In the genomic region with DNA sequence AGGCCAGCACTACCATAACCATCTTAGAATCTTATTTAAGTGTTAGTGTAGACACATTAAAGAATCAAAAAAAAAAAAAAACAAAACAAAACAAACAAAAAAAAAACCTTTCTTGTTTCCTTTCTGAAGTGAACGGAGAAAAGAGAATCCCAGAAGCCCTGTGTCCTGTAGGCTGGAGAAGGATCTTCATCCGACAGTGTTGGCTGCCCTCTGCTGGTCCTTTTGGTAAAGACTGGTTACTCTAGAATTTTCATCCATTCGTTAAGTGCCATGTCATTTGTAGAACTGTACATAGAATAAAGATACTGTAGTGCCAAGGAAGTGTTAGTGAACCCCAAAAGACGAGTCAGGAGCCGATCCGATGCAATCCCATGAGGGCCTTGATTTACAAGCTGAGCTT, we compare ENCODE assay signal across 9 mouse cellular contexts. TPM values are rescaled to one million over a fixed set of nuclear protein-coding genes. Genes with fewer than 3 reads are reported as not detected.
DNase-seq lines count a peak whose midpoint lies in the region; ATAC-seq and TF ChIP-seq lines count a peak whose summit lies in the region.
"Had no signal": no experiment of that assay in that cellular context is flagged by ENCODE, and none has a peak within 500 bp of the region (broad histone marks: within the 10 kb centered on the region; RNA-seq: fewer than 3 reads in every experiment).

No protein-coding gene starts in this region.

- no peaks in the 10 kb centered on the region for H3K4me1 ChIP-seq in heart, embryonic 12.5 days (replicated peaks)
- no peaks in the 10 kb centered on the region for H3K4me1 ChIP-seq in stomach, postnatal 0 days (replicated peaks; ENCODE audit: control insufficient read depth, insufficient read depth)
- H3K4me1 ChIP-seq: liver, embryonic 13.5 days had no signal

- H3K36me3 ChIP-seq in heart, embryonic 12.5 days: no peaks in the 10 kb centered on the region
- no peaks in the 10 kb centered on the region for H3K36me3 ChIP-seq in stomach, postnatal 0 days (ENCODE audit: control insufficient read depth, insufficient read depth, low read length)
- H3K36me3 ChIP-seq: liver, embryonic 13.5 days had no signal

- H3K9me3 ChIP-seq in heart, embryonic 12.5 days (replicated peaks): no peaks in the 10 kb centered on the region
- H3K9me3 ChIP-seq in stomach, postnatal 0 days (ENCODE audit: control insufficient read depth, low read length): no peaks in the 10 kb centered on the region
- H3K9me3 ChIP-seq: liver, embryonic 13.5 days had no signal

- no peak for TF ChIP-seq EP300 in stomach, postnatal 0 days (optimal IDR thresholded peaks at IDR 0.05)

- no peaks in the 10 kb centered on the region for H3K27me3 ChIP-seq in heart, embryonic 12.5 days (replicated peaks)
- no peaks in the 10 kb centered on the region for H3K27me3 ChIP-seq in stomach, postnatal 0 days (ENCODE audit: control insufficient read depth, insufficient read depth, low read length)
- H3K27me3 ChIP-seq: liver, embryonic 13.5 days had no signal

- peak; percentile 87 for TF ChIP-seq CTCF in stomach, postnatal 0 days (IDR thresholded peaks at IDR 0.05; ENCODE audit: low read depth)

- H3K4me3 ChIP-seq in heart, embryonic 12.5 days: no peak overlapping the region
- H3K4me3 ChIP-seq in stomach, postnatal 0 days (ENCODE audit: low read depth, low read length): no peak overlapping the region
- H3K4me3 ChIP-seq: liver, embryonic 13.5 days had no signal

- H3K27ac ChIP-seq in heart, embryonic 12.5 days (ENCODE audit: poor library complexity, severe bottlenecking): no peak overlapping the region
- H3K27ac ChIP-seq in stomach, postnatal 0 days (replicated peaks): no peak overlapping the region
- H3K27ac ChIP-seq: liver, embryonic 13.5 days had no signal

- peak; percentile 31 for DNase-seq in heart, adult 11 months
- peak; percentile 70 for DNase-seq in ZHBTc4 (ENCODE audit: low read depth, low spot score)
- peak; percentile 41 for DNase-seq in embryo, embryonic 9.5 days (ENCODE audit: extremely low spot score)
- DNase-seq in layer of hippocampus, postnatal 25 days (ENCODE audit: extremely low spot score in 1 of 2, low spot score in 1 of 2): peak; percentile 35 to 84
- DNase-seq in mesoderm, embryonic 11.5 days (ENCODE audit: low read depth, low spot score): peak; percentile 65
- peak; percentile 66 for DNase-seq in stomach, postnatal 0 days (ENCODE audit: low spot score)
- DNase-seq: liver, embryonic 13.5 days had no signal

- no peak for ATAC-seq in heart, embryonic 12.5 days (ENCODE audit: insufficient number of reproducible peaks, low FRiP score)
- peak; percentile 76 to 82; a peak in 3 of 4 replicates for ATAC-seq in hematopoietic stem cell, adult 5-6 weeks (replicated peaks in 1 of 2; ENCODE audit: insufficient read depth in 1 of 2, low FRiP score in 2 of 2, low TSS enrichment in 1 of 2, low read depth in 1 of 2, poor library complexity in 2 of 2, severe bottlenecking in 2 of 2)
- no peak; the same call in 1 of the 2 replicates for ATAC-seq in stomach, postnatal 0 days (ENCODE audit: low FRiP score, low TSS enrichment)

- H3K9ac ChIP-seq in heart, embryonic 12.5 days: no peak overlapping the region
- H3K9ac ChIP-seq in stomach, postnatal 0 days (ENCODE audit: low read length): no peak overlapping the region
- H3K9ac ChIP-seq: liver, embryonic 13.5 days had no signal

- H3K4me2 ChIP-seq in heart, embryonic 12.5 days: no peak overlapping the region
- no peak overlapping the region for H3K4me2 ChIP-seq in stomach, postnatal 0 days (replicated peaks; ENCODE audit: low read depth)
- H3K4me2 ChIP-seq: liver, embryonic 13.5 days had no signal

- 21% methylated on average over 6 of the region's 6 CpGs for WGBS in heart, embryonic 12.5 days
- WGBS in stomach, postnatal 0 days: 27% methylated on average over 6 of the region's 6 CpGs

RNA-seq across cellular contexts. Expression of a gene that starts 29.0 kb away (rescaled TPM):
- 29.5 and 30.6 TPM in 2 replicates for polyA plus RNA-seq in heart, embryonic 12.5 days (2016; fragmentation: Nextera tagmentation; extraction: Ambion mirVana)
- total RNA-seq in hematopoietic stem cell, adult 5-6 weeks (2017): 17.4 and 21.8 TPM in 2 replicates
- total RNA-seq in layer of hippocampus, postnatal 25 days (2021): 10 to 100 TPM; 24.3 to 25.9 TPM
- 20.9 and 24.0 TPM in 2 replicates for polyA plus RNA-seq in stomach, postnatal 0 days (2015; fragmentation: Nextera tagmentation; extraction: Ambion mirVana)

Comparison
In these comparisons a context has a peak if more than half of its experiments do, and no peak if none do; other contexts are left out.
1. ATAC-seq: peak in hematopoietic stem cell, adult 5-6 weeks (2 of 2); none in heart, embryonic 12.5 days (single experiment) and stomach, postnatal 0 days (single experiment).
2. Peak in every context shown above with its lines, with median percentiles within 50 percentile points of each other: DNase-seq.